Mouse (Mus musculus): ENCODE results near the gene Ly6g6c.

DNA sequence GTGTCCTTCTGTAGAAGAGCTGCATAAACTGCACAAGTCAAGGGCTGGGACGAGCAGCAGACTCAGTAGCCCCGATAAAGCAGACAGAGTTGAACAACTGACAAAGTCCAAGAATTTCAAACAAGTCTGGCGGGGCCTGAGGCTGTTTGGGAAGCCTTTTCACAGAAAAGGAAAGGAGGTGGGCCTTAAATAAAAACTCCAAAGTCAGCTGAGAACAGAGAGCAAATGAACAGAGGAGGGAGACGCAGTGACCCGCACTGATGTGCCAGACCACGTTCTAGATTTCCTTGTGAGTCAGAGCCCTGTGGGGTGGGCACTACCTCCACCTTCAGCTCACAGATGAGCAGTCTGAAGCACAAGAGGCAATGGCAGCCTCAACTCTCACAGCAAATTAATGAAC, 30.3 kb upstream of the Ly6g6c start:
- TF ChIP-seq CTCF (IDR thresholded peaks at IDR 0.05; ENCODE audit: low read depth, low read length), result no peak
- TF ChIP-seq POLR2A (IDR thresholded peaks at IDR 0.05; ENCODE audit: extremely low read depth, insufficient read depth, low read length), result no peak

Data from liver, adult 2 months (tissue).